Mouse (Mus musculus) brain, adult 2 months (tissue): ENCODE results near the gene Fam205a4.
"Not testable (repeated sequence)": the region's sequence is repeated elsewhere in the genome, so short reads cannot be mapped to it uniquely, and the experiment has no call there.

Experiments used
- DNase-seq: peaks from one replicate; pipeline ENCODE4 v3.0.0; 2011; ENCODE audit warnings: low read depth, low spot score

The Fam205a4 gene

GRCm38 (mm10) chr4:41965758-41966157 lies at the start of gene Fam205a4:
Gene Fam205a4, plus strand, starts transcription at chr4:41966058.
- not testable (repeated sequence) for DNase-seq

- DNase-seq, result not testable (repeated sequence)
Measured at GRCm38 (mm10) chr4:41941272-41941671, 24.6 kb upstream of the Fam205a4 start, which contains the start of gene Gm20878. Gene Gm20878, plus strand, starts transcription at chr4:41941572.
